Mouse (Mus musculus) layer of hippocampus, postnatal 14 days (tissue): ENCODE results near the gene 4933412E24Rik. TPM values are rescaled to one million over a fixed set of nuclear protein-coding genes. Genes with fewer than 3 reads are reported as not detected.

ENCODE experiments used
- DNase-seq, 2 experiments: peaks; one replicate each; pipeline ENCODE4 v3.0.0; 2021 to 2022; ENCODE audit warnings: low spot score in 2 of 2, mixed read lengths in 1 of 2
- long read RNA-seq, 2 experiments: library from polyadenylated mRNA; stranded (forward); transcript quantifications; one replicate each; pipeline ENCODE4 v2.0.0; 2021
- total RNA-seq, 2 experiments: library from RNA; stranded (reverse); gene quantifications; 2 replicates each; pipeline ENCODE4 v1.2.3; 2021

The 4933412E24Rik gene
- total RNA-seq, result not detected
- long read RNA-seq, experiment 1, result 0 reads
- long read RNA-seq, experiment 2, result 0 reads

GRCm38 (mm10) chr15:60016513-60016912 is at the start of gene 4933412E24Rik:
4933412E24Rik (minus strand) TSS chr15:60016613.
- DNase-seq, result no peak

GRCm38 (mm10) chr15:60030728-60031127 is 14.3 kb upstream of the 4933412E24Rik start:
- no peak for DNase-seq

GRCm38 (mm10) chr15:60021256-60021655 is 4.8 kb upstream of the 4933412E24Rik start:
- peak; percentile 28 to 70 for DNase-seq

DNA sequence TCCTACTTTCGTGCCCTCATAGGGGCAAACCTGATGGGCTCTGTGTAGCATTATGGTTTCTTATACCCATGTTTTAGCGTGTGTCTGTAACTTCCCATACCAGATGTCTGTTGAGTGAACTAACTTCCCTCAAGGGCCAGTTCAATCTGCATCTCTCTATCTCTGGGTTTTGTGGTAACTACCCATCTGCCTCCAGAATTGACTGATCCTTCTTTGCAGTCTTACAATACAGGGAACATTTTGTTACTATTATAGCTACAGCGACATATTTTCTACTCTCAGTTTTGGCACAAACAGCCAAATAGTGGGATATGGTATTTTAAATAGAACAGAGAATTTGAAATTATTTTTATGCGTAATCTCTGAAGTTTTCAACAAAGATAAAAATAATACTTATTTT is 6.2 kb downstream of the 4933412E24Rik start:
- DNase-seq, result peak in 1 of 2 experiments; percentile 49

DNA sequence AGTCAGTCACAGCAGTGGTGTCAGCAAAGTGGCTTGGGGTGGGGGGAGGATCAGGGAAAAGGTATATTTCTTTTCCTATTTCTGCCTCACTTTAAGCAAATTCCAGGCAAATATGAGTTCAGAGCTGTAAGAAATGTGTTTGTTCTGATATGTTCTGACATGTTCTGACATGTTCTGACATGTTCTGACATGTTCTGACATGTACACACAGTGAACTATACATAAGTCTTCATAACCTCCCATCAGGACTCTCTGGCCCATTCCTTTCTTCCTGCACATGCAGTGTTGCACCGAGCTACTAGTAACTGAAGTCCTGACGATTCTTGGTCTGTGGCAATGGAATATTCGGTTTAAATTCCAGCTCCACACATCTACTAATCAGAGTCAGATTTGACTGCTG is 6.8 kb downstream of the 4933412E24Rik start:
- no peak for DNase-seq

DNA sequence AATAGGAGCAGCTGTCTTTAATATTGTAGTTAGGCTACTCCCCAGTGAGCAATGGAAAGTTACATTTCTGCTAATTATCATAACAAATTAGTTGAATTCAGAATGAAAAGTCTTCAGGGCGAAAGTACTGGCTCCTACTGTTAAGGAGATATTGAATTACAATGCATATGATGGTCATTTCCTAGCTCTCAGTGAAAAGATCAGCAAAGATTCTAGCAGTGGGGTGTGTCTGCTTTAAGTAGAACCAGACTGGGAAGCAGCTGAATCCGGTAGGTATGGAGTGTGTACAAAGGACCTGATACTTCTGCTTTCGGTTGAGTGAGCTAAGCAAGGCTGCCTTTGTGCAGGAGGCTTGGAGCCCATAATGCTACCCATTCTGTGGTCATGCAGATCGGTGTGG is 32.6 kb downstream of the 4933412E24Rik start:
- DNase-seq, result no peak

GRCm38 (mm10) chr15:59975310-59975709 is 41.1 kb downstream of the 4933412E24Rik start:
- no peak for DNase-seq

- DNase-seq, result no peak
Observed at GRCm38 (mm10) chr15:59974584-59974983, 41.8 kb downstream of the 4933412E24Rik start.

GRCm38 (mm10) chr15:59973651-59974519 is 42.5 kb downstream of the 4933412E24Rik start:
- no peak for DNase-seq
